Mouse (Mus musculus): Measurements from ENCODE around the gene Rnasel.

Gene Rnasel

DNA sequence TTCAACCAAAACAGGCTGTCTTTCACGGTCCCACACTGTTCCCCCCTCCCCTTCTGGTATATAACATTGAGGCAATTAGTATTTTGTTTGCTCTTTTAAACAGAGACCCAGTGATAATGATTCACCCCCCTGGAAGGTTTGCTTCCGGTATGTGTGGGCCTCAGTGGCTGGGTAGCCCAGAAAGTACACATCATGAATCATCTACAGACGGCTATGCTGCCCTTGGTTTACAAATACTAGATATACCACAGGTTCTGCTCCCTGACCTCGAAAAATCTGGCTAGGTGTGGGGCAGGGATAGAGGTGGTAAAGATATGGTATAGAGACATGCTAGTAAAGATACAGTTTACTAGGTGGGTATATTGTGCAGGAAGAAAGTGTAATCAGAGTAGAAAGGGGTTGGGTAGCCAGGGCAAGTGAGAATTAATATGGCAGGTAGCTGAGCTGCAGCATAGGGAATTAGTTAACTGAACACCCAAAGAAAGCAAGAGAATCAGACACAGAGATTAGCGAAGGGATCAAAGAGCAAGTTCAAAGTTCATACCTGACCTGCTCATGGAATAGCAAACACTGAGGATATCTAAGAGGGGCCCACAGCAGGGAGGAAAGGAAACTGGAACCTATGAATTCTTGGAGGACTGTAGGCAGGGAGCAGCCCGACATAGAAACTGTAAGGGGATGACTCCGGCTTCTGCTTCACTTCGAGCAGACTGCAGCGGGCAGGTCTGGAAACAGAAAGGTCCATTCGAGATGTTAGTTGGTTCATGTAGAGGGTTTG is 21.0 kb downstream of the Rnasel start:
- no peak for DNase-seq (ENCODE audit: low spot score)

DNA sequence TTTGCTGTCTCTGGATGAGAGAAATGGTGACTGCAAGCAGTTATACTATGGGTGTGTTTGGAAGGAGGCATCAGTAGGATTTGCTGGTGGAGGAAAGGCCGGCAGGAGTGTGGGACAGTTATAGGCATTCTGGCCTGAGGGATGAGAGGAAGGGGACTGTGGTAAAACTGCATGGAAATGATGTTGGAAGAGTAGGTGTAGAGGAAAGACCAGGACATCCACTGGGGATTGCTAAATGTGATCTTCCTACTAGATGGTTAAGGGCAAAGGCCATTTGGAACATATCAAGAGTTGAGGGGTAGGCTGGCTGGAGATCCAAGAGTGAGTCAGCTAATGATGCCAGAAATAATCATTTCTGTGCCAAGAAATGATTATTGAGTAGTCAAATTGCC is 21.5 kb downstream of the Rnasel start:
- DNase-seq (ENCODE audit: low spot score), result no peak

DNA sequence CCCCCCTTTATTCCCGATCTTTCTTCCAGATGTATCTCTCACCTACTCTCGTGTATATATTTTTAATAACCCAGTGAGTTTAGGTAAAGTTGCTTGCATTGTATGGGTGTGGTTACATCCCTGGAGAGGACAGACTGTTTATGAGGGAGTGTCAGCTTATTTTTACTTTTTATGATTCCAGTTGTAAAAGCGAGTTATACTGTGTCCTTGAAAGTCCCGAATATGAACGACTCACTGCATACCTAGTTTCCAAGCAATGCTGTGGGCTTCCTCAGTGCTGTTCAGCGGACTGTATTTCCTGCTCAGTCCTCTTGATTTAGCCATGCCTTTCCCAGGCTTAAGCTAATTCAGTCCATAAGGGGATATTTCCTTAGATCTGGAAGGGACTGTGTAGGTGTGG is 25.9 kb downstream of the Rnasel start:
- DNase-seq (ENCODE audit: low spot score), result no peak

DNA sequence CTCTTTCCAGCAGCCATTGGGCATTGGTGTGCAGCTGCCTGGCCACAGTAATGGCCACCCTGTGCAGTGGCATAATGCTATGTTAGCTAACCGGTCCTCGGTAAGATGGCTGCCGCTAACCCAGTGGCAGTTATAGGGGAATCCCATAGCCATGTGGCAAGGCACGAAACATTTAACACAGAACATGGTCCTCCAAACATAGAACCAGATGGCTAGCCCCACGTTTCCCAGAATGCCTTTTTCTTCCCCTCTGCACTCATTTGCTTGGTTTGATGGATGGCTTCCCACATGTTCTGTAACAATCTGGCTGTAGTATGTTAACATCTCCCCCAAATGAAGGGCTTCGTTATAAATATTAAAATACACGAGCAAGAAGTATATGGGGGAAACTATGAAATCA is 27.0 kb downstream of the Rnasel start:
- DNase-seq (ENCODE audit: low spot score), result no peak

DNA sequence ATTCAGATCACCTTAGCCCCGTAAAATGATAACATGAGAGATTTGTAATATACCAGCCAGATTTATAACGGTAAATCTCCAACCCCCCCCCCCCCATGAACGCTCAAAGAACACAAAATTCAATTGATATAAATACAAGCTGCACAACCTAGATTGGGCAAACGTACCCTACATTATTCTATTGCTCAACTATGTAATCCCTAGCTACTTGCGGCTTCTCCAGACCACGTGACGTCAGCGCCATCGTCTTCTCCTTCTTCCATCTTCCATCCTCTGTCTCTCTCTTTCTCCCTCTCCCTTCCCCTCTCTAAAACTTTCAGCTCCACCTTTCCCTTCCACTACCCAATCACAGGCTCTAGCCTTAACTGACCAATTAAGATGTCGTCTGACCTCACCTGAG is 29.0 kb downstream of the Rnasel start:
- DNase-seq (ENCODE audit: low spot score), result no peak

DNA sequence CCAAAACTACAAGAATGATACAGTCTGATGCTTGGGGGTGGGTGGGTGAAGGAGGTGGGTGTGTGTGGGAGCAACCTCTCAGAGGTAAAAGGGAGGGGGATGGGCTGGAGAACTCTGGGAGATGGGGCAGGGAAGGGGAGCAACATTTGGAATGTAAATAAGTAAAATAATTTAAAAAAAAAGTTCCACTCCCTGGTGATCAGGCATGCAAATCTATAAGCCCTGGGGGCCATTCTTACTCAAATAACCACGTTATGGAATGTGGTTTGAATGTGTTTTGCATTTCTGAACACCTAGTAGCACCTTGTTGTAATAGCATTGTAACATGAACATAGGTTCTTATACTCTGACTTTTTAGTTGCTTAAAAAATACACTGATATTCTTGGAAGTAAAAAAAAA is 34.1 kb downstream of the Rnasel start:
- DNase-seq (ENCODE audit: low spot score), result no peak

DNA sequence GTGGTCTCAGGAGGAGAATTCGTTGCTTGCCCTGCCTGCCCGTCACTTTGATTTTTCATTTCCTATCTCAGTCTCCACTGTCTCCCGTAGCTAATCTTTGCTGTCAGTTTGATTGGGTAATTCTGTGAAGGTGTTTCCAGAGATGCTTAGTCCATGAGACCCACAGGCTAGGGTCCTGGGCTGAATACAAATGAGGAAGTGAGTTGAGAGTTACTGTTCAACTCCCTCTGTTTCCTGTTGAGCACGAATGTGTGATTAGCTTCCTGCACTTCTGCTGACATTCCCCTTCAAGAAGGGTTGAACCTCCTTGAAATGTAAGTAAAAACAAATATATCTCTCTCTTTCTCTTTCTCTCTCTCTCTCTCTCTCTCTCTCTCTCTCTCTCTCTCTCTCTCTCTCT is 36.4 kb downstream of the Rnasel start:
- DNase-seq (ENCODE audit: low spot score), result no peak

DNA sequence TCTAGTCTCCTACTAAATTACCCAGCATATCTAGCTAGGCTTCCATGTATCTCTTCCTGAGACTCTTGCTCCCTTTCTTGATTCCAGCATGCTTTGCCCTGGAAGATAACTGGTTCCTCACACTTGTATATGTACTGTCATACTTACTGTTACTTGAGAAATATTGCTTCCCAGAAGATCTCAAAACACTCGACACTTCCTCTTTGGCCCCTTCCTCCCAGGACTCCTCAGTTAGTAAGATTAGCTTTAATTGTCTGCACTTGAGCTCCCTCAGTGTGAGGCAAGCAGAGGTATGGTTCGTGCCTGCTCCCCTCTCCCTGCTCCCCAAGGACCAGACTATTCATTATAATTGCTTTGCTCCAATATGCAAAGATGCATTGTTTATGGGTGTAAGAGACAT is 41.5 kb downstream of the Rnasel start:
- DNase-seq (ENCODE audit: low spot score), result no peak

DNA sequence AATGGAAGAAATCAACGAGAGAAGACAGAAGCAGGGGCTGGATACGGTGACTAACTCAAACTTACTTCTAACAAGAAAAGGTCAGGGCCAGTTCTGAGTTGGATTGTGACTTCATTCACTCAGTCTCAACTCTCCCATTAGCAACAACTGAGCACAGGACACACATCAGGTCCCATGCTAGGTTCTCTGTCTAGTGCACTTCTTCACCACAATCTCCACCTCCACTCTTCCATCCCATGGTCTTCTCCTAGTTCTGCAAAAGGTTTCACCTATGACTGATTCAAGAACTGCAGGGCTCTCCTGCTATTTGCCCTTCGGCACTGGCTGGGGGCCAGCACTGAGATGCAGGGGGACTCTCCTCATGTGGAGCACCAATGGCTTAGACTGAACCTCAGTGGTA is 45.0 kb downstream of the Rnasel start:
- DNase-seq (ENCODE audit: low spot score), result no peak

DNA sequence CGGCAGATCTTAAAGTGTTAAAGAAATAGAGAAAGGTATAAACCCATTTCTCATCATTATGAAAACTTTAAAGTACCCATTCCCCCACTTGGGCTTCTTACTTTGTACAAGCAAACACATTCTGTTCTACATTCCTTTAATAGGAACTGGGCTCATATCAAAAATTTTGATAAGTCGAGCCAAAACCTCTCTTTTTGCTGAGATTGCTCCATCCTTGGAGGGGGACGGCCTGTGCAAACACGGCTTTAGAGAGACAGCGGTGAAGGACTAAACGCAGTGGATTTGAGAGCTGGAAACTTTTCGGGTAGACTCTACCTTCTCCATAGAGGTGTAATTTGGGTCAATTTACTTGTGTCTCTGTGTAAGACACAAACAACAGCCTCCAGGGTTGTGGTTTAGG is 53.5 kb downstream of the Rnasel start:
- DNase-seq (ENCODE audit: low spot score), result peak; percentile 7

DNA sequence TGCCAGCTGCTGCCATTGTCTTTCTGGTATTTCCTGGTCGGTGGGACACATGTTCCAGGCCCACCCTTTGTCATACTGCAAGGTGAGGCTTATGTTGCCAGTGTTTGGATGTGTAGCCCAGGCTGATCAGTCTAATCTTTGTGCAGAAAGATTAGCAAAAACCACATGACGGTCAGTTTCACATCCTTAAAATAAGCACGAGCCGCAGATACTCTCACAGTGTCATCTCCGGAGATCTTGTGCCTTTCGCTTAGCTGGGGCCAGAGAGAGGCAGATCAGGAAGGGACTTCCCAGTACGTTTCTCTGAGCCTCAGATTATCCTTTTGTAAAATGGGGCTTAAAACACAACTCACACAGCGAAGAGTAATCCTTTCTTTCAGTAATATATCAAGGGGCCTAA is 54.3 kb downstream of the Rnasel start:
- DNase-seq (ENCODE audit: low spot score), result no peak

DNA sequence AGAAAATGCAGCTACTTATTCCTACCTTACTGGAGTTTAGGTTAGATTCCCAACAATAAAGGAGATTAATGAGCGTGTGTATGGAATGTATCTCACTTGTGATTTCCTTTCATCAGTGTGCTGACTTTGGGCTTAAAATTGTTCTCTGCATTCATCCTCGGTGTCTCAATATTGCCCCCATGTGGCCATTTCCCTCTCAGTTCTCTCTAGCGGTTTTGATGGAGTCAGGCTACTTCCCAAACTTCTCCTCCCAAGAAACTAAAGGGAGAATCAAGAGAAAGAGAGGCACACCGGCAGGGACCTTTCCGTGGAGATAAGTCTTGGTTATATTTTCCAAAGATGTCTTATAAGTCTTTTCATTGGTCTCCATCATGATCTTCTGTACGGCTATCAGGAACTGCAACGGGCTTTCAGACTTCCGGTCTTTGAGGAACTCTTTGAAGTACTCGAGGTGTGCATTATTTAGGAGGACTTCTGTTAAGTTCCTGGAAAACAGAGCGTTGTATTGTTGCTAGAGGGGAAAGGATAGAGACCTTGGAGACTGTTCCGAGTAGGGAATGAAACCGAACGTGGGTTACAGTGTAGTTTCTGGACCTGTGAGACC is 58.3 kb downstream of the Rnasel start:
- DNase-seq (ENCODE audit: low spot score), result peak; percentile 67

Measured in ovary, postnatal 14 days (tissue).